Mouse (Mus musculus): ENCODE data around the gene Atxn10.

DNA sequence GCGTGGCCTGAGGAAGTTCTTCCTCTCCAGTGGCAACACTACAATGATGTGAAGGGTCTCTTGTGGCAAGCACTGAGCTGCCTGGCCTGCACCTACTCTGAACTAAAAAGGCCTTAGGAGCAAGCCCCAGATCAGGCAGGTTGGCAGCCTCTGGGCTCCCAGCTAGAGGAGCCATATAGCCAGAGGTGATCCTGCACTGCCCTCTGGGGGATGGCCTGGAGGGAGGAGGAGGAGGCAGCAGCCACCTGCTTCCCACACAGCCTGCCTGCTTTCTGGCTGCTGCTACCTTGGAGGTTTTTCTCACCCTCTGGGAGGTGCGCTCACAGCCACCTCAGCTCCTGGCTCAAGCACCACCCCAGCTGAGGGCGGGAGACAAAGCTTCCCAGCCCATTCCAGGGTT lies 144.6 kb downstream of the Atxn10 start:
- TF ChIP-seq CTCF (IDR thresholded peaks at IDR 0.05; ENCODE audit: insufficient read depth, low read length) (peak; percentile 71), POLR2A (IDR thresholded peaks at IDR 0.05; ENCODE audit: borderline replicate concordance, extremely low read depth, low read depth, low read length) (no peak)

All from lung, adult 2 months (tissue).